Mouse (Mus musculus) lung, postnatal 4 days (tissue): ENCODE measurements at regions not wholly inside any gene's neighbourhood (a gene's known extent, or its start where the extent isn't known, plus 50 kb on each side); places are given as distances from the start of the nearest gene placed in this dataset.

ENCODE experiments used
- DNase-seq, 2 experiments: peaks; one replicate each; pipeline ENCODE4 v3.0.0; 2021

DNA sequence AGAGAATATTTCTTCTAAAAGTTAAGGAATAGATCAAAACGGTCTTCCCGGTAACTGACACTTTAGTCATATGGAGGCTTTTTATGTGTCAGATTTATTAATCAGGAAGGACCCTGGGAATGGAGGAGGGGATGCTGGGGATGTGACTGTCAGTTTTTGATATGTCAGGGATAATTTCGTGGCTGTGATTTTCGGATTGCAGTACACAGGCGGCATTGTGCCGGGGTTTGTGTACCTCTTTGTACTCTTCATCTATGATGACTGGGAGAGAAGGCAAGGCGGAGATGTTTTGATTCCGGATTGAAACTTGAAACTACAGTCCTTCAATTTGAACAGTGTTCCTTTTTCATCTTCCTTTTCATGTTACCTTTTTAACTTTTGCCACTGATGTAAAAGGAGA is 344.2 kb downstream of the Mdfic start:
- no peak for DNase-seq

DNA sequence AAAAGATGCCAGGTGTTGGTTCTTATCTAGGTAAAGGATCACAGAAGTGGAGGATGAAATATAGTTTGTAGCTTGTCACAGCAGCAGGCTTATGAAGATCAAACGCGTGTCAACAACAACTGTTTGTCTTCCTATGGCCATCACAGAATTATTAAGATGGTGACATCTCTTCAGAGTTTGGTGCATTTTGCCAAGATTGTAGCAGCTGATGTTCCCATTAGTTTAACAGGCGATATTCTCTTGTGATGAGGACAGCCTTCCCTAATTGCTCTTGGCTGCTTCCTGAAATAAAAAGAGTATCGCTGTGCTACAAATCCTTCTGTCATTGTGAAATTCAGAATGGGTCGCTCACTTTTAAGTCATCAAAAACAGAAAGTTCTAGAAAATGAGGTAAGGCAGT is 344.7 kb downstream of the Mdfic start:
- no peak for DNase-seq

DNA sequence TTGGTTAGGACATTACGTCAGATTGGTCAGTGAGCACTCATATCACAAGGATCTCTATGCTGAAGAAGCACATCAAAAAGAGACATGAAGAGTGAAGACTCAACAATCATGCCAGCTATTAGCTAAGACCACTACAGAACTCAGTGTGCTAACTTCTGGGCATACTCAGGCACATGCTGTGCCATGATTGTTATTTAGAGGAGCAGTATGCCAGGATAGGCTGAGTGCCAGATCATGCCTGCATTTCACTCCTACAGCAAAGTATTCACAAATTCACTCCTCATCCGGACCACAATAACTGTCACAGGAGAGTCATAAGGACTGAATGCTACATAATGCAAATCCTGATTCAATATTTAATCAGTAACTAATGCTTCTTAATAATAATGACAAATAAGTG is 355.8 kb downstream of the Mdfic start:
- DNase-seq: no peak

DNA sequence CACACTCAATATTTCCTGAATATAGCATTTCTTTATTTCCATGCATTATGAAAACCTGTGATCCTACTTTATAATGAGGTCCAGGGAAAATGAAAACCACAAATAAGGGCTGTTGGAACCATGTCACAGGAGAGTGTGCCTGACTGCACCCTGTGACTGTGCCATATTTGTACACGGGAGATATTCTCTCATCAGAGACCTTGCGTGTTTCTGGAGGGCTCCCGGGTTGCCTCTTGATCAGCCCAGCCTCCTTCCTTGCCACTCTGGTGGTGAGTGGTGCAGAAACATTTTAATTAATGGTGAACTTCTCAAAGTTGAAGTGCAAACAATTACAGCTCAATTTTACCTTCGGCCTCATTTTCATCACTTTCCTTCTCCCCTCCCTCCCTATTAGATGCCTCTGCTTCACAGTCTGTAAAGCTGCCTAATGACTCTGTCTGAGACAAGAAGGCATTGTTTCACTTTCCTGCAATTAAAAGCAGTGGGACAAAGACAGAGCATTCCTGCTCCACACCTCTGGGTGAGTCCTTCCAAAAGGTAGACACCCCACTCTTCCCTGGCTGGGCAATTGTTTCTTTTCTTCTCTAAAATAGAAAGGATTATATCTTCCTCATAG is 356.8 kb downstream of the Mdfic start:
- no peak for DNase-seq

DNA sequence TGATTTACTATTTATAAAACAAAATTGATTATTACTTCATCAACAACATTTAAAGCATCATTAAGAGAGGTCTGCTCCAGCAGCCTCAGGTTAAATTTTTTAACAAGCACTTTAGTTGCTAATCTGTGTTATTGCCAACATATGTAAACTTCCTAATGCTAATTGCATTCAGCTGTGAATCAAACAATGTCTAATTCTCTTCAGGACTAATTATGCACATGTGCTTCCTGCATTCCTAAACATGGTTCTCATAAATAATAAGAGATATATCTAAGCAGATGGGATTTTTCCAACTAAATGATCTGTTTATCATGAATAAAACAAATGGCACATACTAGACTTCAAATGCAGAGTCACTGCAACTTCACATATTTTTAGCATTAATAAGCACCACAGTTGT is 357.5 kb downstream of the Mdfic start:
- DNase-seq: no peak

DNA sequence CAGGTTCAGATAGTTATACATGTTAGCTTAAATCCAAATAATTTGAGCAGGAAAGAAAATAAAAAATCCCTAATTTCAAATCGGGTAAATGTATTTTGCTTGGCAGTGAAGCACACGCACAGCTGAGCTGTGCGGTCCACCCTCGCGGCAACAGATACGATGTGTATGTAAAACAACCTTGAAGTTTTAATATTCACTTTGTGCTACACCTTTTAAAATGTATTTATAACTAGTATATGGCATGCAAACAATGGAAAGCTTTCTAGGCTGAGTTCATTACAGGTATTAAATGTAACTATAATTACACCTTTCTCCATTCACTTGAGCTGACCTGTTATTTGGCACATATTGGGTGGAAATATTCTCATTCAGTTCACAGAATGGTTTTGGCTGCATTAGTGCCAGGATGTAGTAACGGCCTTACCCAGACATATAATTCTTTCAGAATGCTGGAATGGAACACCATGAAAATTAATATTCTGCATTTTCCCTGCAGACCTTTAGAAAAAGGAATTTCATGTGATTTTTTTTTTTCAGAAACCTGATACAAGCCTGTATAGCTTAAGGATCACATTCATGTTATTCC is 366.6 kb downstream of the Mdfic start:
- no peak for DNase-seq

DNA sequence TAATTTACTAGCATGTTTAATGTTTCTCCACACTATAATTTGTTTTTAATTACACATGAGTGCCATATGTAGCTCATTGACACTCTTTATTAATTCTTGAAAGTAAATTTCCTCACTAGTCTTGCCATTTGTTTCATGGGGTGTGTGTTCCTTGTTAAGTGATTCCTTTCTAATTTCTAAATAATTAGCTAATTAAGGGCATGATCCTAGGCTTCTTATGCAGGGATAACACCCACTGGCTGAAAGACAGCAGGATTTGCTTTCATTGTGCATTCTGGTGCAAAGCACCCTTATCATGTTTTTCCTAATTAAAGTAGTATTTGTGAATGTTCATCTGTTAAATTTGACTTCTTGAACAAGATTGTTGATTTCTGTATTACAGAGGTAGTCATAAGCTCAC is 378.3 kb downstream of the Mdfic start:
- no peak for DNase-seq

DNA sequence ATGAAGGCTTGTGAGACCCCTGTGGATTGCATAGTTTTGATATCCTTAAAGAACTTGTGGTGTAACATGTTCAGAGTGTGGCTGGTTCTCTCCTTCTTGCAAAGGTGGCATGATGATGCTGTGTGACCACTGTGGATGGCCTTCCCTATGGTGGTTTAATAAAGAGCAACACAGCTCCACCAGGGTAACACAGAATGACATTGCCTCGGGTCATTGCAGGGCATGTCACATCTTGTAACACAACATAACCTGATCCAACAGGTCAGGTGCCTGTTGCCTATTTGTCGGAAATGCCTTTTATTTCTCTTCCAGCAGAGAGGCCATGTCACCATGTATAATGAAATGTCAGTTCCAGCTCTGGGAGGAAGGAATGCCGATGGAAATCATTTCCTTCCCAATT is 420.5 kb downstream of the Mdfic start:
- no peak for DNase-seq

DNA sequence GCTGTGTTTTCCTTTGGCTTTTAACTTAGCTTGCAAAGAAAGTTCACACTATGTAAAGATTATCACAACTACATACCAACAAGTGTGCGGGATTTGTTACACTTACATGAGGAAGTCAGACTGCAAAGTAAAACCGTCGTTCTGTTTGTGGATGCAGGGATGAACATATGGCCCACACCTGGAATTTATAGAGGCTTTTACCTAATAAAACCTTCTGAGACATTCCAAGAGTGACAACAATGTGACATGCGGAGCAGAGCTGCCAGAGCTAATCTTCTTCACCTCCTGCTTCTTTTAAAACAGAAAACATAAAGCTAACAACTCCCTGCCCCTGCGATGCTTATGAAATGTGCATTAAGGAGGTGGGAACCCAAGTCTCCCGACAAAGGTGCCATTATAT is 424.1 kb downstream of the Mdfic start:
- DNase-seq: no peak

DNA sequence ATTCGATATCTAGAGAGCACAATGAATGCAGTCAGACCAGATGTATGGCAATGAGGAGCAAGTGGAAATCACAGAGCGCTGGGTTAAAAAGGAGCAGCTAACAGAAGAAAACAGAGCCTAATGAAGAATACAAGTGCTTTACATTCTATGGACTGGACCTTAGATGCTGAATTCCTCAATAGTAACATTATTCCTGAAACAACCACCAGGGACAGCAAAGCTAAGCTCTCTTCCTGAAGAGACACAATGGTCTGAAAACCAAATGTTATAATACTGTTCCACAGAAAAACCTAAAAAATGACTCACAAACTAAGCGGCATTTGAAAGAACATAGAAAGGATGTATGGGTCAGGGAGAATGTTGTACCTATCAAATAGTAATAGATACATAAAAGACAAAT is 430.1 kb downstream of the Mdfic start:
- no peak for DNase-seq

DNA sequence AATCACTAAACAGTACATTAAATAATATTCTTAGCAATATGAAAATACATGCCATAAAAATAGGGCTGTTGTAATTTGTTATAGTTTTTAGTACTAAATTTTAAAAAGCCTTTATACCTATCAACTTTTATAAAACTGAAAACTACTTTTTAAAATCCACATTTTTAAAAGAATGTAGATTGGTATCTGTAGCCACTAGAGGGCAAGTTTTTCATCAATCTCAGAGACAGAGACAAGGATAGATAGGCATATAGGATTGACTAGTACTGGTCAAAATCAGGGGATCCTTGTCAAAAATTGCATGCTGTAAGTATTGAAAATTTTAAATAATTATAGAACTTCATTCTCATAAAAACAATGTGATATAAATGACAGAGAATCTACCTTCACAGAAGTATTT is 431.0 kb downstream of the Mdfic start:
- DNase-seq: no peak

DNA sequence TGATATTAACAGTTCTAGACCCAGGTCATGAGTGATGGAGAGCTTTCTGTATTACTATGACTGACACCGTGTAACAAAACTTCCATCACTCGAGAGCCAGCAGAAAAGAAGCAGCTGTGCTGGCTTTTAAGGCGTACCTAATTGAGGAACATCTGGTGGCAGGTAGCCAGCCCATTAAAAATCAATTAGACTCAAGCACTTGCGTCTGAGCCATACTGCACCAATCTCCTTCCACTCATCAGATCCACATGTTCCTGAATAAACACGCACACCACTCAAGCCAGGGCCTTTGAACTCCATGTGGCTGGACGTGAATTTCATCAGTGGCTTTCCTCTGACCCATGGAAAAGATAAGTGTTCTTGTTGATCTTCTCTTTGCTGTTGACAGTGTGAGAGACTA is 432.2 kb downstream of the Mdfic start:
- DNase-seq: peak; percentile 6 to 50

DNA sequence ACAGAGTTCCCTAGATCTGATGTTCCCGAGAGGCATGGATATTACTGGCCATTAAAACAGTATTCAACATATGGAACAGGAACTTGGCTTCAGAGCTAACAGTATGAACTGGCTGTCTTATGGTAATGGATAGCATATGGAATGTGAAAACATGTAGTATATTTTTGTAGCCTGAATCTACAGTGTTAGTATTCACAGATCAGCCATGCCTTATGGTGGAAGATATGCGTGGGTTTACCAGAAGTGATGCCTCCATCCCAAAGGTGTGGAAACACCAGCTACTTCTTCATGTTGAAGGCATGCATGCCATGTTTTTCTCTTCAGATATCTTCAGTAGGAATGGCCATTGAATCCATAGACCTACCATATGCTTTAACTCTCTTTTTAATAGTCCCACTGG is 444.6 kb downstream of the Mdfic start:
- no peak for DNase-seq

DNA sequence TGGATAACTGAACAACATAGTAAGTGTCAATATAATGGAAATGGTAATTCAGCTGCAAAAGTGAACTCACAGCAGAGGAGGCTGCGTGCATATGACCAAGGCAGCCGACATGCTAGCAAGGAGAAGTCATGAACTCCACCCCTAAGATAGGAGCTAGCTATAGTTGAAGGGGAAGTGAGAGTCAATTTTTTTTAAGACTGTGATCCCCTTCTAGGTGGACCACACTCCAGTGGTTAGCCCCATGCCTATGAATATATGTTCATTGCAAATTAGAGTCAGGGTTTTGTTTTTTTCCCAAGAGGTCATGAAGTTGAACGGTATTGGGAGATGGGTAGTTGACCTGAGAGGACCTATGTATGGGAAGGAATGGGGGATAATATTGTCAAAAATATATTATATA is 451.4 kb downstream of the Mdfic start:
- DNase-seq: no peak

DNA sequence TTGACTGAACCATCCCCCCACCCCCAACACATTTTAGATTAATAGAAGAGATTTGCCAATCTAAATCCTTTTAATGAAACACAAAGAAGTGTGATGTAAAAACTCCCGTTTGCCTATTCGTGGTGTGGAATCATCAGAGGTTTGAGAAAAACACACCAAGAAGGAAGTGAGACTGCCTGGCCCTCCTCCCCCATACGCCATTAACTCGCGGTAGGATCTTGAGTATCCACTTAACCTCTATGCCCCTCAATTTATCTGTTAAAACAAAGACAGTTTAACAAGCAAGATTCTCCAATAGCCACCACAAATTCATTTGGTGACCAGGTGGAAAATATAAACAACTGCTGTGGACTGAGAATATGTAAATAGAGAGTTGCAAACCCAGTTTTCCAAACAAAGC is 456.9 kb downstream of the Mdfic start:
- DNase-seq: no peak

DNA sequence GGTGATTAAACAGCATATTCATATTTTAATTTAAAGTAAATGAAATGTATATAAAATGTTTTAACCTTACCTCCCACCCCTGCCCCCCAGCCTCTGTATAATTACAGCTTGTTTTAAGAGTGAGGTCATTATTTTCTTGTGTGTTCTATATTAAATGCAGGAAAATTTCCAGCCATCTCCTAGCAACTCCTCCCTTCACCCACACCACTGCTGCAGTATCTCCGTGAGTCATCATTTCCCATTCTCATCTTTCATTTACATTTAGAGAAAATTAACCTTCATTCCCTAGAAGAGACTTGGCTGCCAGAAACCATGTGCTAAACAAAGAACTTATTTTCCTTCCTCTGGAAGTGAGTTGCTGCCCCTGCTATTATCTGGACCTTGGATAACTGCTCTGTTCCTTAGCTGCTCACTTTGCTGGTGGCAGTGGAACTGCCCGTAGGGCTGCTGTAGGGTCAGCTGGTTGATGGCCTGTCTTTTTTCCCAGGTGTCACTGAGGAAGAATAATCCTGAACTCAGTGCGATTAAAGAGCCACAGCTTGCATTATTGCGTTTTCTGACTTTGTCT is 467.6 kb downstream of the Mdfic start:
- DNase-seq: no peak

DNA sequence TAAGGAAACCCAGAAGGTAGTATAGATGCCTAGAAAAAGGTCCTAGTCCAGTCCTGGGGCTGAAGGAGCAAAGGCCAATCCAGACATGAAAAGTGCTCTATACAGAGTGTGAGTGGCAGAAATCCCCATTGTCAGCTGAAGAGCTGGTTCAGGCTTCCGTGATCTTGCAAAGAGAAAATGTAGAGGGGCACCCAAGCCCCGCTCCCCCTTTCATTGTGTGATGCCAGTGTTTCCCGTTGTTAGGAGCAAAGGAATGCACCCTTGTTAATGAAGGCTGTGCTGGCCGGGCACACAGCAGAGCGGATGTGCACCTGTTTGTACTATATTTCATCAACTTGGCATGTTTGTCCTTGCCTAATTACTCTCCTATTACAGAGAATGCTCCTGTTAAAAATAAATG is 492.5 kb downstream of the Mdfic start:
- no peak for DNase-seq

DNA sequence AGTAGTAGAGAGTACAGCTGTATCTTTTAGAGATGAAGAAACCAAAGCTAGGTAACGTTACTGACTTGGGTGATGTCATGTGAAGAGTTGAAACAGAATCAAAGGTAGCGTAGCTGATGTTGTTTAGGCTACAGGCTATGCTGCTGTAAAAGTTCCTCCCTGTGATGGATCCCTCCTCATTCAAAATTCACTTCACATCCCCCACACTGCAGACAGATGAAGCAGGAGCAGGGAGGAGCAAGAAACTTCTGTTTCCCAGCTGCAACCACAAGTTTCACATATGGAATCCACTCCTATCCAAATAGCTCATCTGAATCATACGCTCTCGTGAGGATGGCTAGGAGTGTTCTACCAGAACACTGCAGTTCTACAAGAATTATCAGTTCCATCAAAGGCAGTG is 493.2 kb downstream of the Mdfic start:
- DNase-seq: no peak

DNA sequence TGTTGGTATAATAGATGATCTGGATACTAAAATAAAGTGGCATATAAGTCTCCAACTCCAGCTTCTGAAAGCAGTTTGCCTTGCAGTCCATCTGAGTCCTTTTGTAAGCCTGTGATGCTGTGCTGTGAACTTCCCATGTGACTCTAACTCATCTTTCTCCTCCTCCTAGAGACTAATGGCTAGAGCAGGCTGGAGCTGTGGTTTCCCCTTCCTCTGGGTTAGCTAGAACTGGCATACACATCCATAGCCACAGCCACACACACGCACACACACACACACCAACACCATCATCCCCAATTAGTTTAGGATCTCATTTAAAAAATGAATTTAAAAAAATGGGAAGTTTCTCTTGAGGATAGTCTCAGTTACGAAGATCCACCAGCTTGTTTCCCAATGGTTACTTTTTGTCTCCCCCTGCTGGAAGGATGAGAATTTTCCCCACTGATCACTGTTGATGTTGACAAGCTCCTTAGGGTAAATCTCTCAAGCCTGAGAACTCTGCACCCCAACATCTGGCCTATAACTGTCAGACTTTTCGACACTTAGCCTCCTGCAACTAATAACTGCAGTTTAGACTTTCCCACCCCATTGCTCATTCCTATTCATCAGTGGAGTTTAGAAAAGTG is 500.7 kb downstream of the Mdfic start:
- DNase-seq: peak in 1 of 2 experiments; percentile 35
